Mouse (Mus musculus): ENCODE data around the gene Ndufaf4. TPM values are rescaled to one million over a fixed set of nuclear protein-coding genes. Genes with fewer than 3 reads are reported as not detected.
"Not testable (repeated sequence)": the region's sequence is repeated elsewhere in the genome, so short reads cannot be mapped to it uniquely, and the experiment has no call there.

The Ndufaf4 gene
- 47.3 and 48.8 TPM in 2 replicates for polyA plus RNA-seq (2015; fragmentation: Nextera tagmentation; extraction: Ambion mirVana)

DNA sequence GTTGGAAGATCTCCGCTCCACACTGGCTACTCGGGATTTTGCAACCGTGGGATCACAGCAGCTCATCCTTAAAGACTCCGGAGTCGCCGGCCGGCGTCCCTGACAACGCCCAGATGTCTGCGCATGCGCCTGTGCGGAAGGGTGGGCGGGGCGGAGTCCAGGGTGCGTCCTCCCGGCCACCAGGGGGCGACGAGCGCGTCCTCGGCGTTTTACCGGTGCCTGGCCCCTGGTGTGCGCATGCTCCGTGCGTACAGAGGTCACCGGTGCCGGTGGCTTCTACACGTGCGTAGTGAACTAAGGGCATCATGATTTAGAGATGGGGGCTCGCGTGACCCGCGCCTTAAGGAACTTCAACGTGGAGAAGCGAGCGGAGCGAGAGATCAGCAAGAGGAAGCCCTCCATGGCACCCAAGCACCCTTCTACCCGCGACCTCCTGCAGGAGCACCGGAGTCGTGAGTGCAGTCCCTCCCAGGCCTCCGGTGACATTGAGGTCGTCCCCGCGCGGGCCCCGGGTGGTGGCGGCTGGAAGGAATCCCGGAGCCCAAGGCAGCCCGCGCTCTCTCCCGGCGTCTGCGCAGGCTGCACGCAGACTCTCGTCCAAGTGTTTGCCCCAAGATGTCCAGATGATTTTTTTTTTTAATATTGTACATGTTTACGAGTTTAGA, at the start of gene Ndufaf4:
TSS of gene Ndufaf4 (plus strand) at position 233 of the 665 bp plus-strand sequence.
- under 1% methylated on average over 58 of the region's 58 CpGs for WGBS
- no peaks in the 10 kb centered on the region for H3K9me3 ChIP-seq (ENCODE audit: control insufficient read depth)
- no peaks in the 10 kb centered on the region for H3K27me3 ChIP-seq (replicated peaks; ENCODE audit: control insufficient read depth, insufficient read depth, low read length)
- peaks cover 14% of the 10 kb centered on the region; the same call in 1 of the 2 replicates for H3K36me3 ChIP-seq (ENCODE audit: control insufficient read depth, insufficient read depth)
- peak; percentile 99 for TF ChIP-seq CTCF (IDR thresholded peaks at IDR 0.05; ENCODE audit: low read depth)
- H3K4me2 ChIP-seq (replicated peaks; ENCODE audit: low read depth) = peak within 1 kb of the TSS; percentile 69
- peak within 1 kb of the TSS; percentile 62 for H3K4me3 ChIP-seq (ENCODE audit: low read depth, low read length)
- peaks cover 3% of the 10 kb centered on the region; the same call in 1 of the 2 replicates for H3K4me1 ChIP-seq (replicated peaks; ENCODE audit: control insufficient read depth, insufficient read depth, low read length)
- H3K9ac ChIP-seq (ENCODE audit: low read depth, low read length) = peak within 1 kb of the TSS; percentile 50
- no peak within 1 kb of the TSS for H3K27ac ChIP-seq (ENCODE audit: low read depth, low read length)
- ATAC-seq = peak; percentile 100

- Histone ChIP-seq H3K4me1 (replicated peaks; ENCODE audit: control insufficient read depth, insufficient read depth, low read length) (no peaks in the 10 kb centered on the region), H3K9ac (ENCODE audit: low read depth, low read length) (peak within 1 kb of the TSS; percentile 50), H3K27ac (ENCODE audit: low read depth, low read length) (peak within 1 kb of the TSS; percentile 28; the same call in 1 of the 2 replicates), H3K4me2 (replicated peaks; ENCODE audit: low read depth) (peak within 1 kb of the TSS; percentile 94), H3K36me3 (ENCODE audit: control insufficient read depth, insufficient read depth) (no peaks in the 10 kb centered on the region), H3K27me3 (replicated peaks; ENCODE audit: control insufficient read depth, insufficient read depth, low read length) (no peaks in the 10 kb centered on the region), H3K9me3 (ENCODE audit: control insufficient read depth) (no peaks in the 10 kb centered on the region), H3K4me3 (ENCODE audit: low read depth, low read length) (peak within 1 kb of the TSS; percentile 76)
- peak; percentile 19; the same call in 1 of the 2 replicates for TF ChIP-seq CTCF (IDR thresholded peaks at IDR 0.05; ENCODE audit: low read depth)
- WGBS = under 1% methylated on average over 58 of the region's 63 CpGs
- ATAC-seq = peak; percentile 88
Observed at GRCm38 (mm10) chr4:24850401-24851325, 47.2 kb upstream of the Ndufaf4 start, which contains the start of gene Klhl32. Gene Klhl32, minus strand, starts transcription at chr4:24851124.

DNA sequence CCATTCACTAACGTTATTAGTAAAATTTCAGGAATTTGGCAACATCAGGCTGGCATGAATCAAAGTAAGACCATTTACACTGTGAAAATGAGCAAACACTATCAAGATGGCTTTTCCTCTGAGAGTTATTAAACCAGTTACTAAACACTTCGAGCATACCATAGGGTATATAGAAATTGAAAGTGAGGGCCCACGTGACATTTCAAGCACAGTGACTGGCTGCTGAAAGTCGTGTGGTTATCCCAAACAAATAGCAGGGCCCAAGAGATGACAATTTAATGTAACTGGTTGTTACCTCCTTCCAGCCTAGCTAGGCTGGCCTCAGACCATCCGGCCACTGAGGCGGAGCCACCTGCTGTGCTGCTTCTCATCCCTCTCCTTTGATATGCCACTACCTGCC, 32.2 kb upstream of the Ndufaf4 start:
- no peaks in the 10 kb centered on the region for H3K36me3 ChIP-seq (ENCODE audit: control insufficient read depth, insufficient read depth)
- no peak for TF ChIP-seq CTCF (IDR thresholded peaks at IDR 0.05; ENCODE audit: low read depth)
- ATAC-seq = no peak
- no peak overlapping the region for H3K27ac ChIP-seq (ENCODE audit: low read depth, low read length)
- no peak overlapping the region for H3K4me3 ChIP-seq (ENCODE audit: low read depth, low read length)
- no peaks in the 10 kb centered on the region for H3K4me1 ChIP-seq (replicated peaks; ENCODE audit: control insufficient read depth, insufficient read depth, low read length)
- H3K4me2 ChIP-seq (replicated peaks; ENCODE audit: low read depth) = no peak overlapping the region
- no peak overlapping the region for H3K9ac ChIP-seq (ENCODE audit: low read depth, low read length)
- 43% methylated on average over 6 of the region's 6 CpGs for WGBS
- H3K9me3 ChIP-seq (ENCODE audit: control insufficient read depth) = no peaks in the 10 kb centered on the region
- no peaks in the 10 kb centered on the region for H3K27me3 ChIP-seq (replicated peaks; ENCODE audit: control insufficient read depth, insufficient read depth, low read length)

DNA sequence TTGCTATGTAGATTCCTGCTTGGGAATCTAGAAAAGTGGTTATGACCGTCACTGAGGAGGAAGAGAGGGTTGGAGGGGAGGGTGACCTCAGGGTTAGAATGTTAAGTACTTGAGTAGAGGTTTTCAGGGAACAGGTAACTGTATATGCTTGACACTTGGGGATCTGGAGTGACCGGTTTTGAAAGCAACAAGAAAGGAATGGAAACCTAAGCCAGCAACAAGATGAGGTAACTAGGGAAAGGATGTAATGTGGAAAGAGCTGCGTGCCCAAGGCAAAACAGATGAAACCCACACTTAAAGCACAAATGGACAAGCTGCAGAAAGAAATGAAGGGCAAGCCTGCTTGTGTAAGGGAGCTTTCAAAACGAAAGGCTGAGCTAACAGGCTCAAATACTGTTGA, 28.7 kb upstream of the Ndufaf4 start:
- Histone ChIP-seq H3K4me3 (ENCODE audit: low read depth, low read length) (no peak overlapping the region), H3K9ac (ENCODE audit: low read depth, low read length) (no peak overlapping the region), H3K4me2 (replicated peaks; ENCODE audit: low read depth) (no peak overlapping the region), H3K36me3 (ENCODE audit: control insufficient read depth, insufficient read depth) (no peaks in the 10 kb centered on the region), H3K9me3 (ENCODE audit: control insufficient read depth) (no peaks in the 10 kb centered on the region), H3K27ac (ENCODE audit: low read depth, low read length) (no peak overlapping the region), H3K4me1 (replicated peaks; ENCODE audit: control insufficient read depth, insufficient read depth, low read length) (no peaks in the 10 kb centered on the region), H3K27me3 (replicated peaks; ENCODE audit: control insufficient read depth, insufficient read depth, low read length) (no peaks in the 10 kb centered on the region)
- TF ChIP-seq CTCF (IDR thresholded peaks at IDR 0.05; ENCODE audit: low read depth) = no peak
- WGBS = 53% methylated on average over 4 of the region's 4 CpGs
- ATAC-seq = no peak

DNA sequence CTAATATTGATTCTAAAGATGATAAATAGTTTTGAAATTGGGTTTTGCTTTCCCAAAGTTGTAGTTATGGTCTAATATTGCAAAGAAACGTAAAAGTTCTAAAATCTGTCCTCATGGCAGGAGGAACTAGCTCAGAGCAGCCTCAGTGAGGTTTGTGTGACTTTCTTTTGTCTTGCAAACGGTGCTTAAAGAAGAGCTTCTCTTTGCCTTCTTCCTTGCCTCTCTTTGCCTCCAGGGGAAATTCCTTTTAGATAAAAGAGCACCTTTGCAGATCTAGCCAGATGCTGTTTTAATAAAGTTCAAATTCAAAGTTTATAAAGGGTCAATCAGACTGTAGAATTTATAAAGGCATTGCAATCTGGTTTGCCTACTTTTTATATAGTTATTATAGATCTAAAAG, 8.5 kb upstream of the Ndufaf4 start:
- H3K9ac ChIP-seq (ENCODE audit: low read depth, low read length); ATAC-seq; H3K4me3 ChIP-seq (ENCODE audit: low read depth, low read length); H3K27me3 ChIP-seq (replicated peaks; ENCODE audit: control insufficient read depth, insufficient read depth, low read length); H3K4me2 ChIP-seq (replicated peaks; ENCODE audit: low read depth); H3K9me3 ChIP-seq (ENCODE audit: control insufficient read depth); H3K36me3 ChIP-seq (ENCODE audit: control insufficient read depth, insufficient read depth); H3K27ac ChIP-seq (ENCODE audit: low read depth, low read length); H3K4me1 ChIP-seq (replicated peaks; ENCODE audit: control insufficient read depth, insufficient read depth, low read length): not testable (repeated sequence)
- 43% methylated on average over 2 of the region's 2 CpGs for WGBS

- not testable (repeated sequence) for H3K4me3 ChIP-seq (ENCODE audit: low read depth, low read length); H3K4me2 ChIP-seq (replicated peaks; ENCODE audit: low read depth); H3K9me3 ChIP-seq (ENCODE audit: control insufficient read depth); H3K27ac ChIP-seq (ENCODE audit: low read depth, low read length); H3K4me1 ChIP-seq (replicated peaks; ENCODE audit: control insufficient read depth, insufficient read depth, low read length); H3K27me3 ChIP-seq (replicated peaks; ENCODE audit: control insufficient read depth, insufficient read depth, low read length); ATAC-seq; H3K36me3 ChIP-seq (ENCODE audit: control insufficient read depth, insufficient read depth); H3K9ac ChIP-seq (ENCODE audit: low read depth, low read length)
- 75% methylated on average over 2 of the region's 2 CpGs for WGBS
Observed at GRCm38 (mm10) chr4:24892293-24892692, 5.6 kb upstream of the Ndufaf4 start.
